Mouse (Mus musculus): Measurements from ENCODE around the gene Slc36a3. TPM values are rescaled to one million over a fixed set of nuclear protein-coding genes. Genes with fewer than 3 reads are reported as not detected.

The Slc36a3 gene
- polyA plus RNA-seq, 1 experiment from 2014 or later = not detected

DNA sequence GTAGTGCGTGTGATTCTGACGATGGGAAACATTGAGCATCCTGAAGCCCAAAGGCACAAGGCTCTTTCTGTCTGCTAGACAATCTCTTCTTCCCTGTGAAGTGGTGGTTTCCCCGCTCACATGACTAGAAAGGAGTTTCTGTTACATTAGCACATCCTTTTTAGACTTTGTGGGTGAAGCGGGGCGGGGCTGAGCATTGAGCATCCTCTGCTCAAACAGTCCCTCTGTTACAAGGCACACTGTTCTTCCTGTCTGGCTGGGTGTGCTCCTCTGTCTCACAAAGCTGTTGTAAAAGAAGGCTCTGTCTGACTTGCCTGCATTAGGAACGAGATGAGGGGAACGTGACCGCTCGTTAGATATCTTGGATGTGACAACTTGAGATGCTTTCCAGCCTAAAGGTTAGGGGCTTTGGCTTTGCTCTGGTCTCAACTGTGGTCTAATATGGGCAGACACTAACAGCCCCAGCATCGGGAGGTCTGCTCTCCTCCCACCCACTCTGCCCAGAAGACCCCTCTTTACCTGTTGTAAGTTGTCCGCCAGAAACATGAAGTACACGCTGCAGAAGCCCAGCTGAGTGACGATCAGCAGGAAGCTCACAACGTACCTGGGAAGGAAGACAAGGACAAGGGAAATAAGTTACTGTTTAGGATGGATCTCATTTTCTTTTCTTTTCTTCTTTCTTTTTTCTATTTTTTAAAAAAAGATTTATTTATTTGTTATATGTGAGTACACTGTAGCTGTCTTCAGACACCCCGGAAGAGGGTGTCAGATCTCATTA lies 14.5 kb downstream of the Slc36a3 start:
- no peaks in the 10 kb centered on the region for H3K9me3 ChIP-seq
- no peak for DNase-seq (ENCODE audit: low spot score)
- no peak overlapping the region for H3K27ac ChIP-seq (replicated peaks)
- no peaks in the 10 kb centered on the region for H3K4me1 ChIP-seq
- H3K36me3 ChIP-seq (replicated peaks) = no peaks in the 10 kb centered on the region
- no peak overlapping the region for H3K4me3 ChIP-seq
- no peaks in the 10 kb centered on the region for H3K27me3 ChIP-seq (replicated peaks; ENCODE audit: low read depth, poor library complexity, severe bottlenecking)
- 69% methylated on average over 15 of the region's 15 CpGs for WGBS

GRCm38 (mm10) chr11:55134871-55135270 lies 16.6 kb downstream of the Slc36a3 start:
- H3K27ac ChIP-seq (replicated peaks) = no peak overlapping the region
- no peaks in the 10 kb centered on the region for H3K27me3 ChIP-seq (replicated peaks; ENCODE audit: low read depth, poor library complexity, severe bottlenecking)

GRCm38 (mm10) chr11:55134407-55134806 lies 17.1 kb downstream of the Slc36a3 start:
- DNase-seq (ENCODE audit: low spot score) = no peak
- H3K4me3 ChIP-seq = no peak overlapping the region
- H3K9me3 ChIP-seq = no peaks in the 10 kb centered on the region
- no peaks in the 10 kb centered on the region for H3K36me3 ChIP-seq (replicated peaks)
- WGBS = 98% methylated on average over 1 of the region's 1 CpGs
- no peak overlapping the region for H3K27ac ChIP-seq (replicated peaks)
- no peaks in the 10 kb centered on the region for H3K27me3 ChIP-seq (replicated peaks; ENCODE audit: low read depth, poor library complexity, severe bottlenecking)
- H3K4me1 ChIP-seq = no peaks in the 10 kb centered on the region

More at GRCm38 (mm10) chr11:55134871-55135270, 16.6 kb downstream of the Slc36a3 start:
- no peaks in the 10 kb centered on the region for H3K36me3 ChIP-seq (replicated peaks)
- H3K4me3 ChIP-seq = no peak overlapping the region
- 91% methylated on average over 5 of the region's 5 CpGs for WGBS
- DNase-seq (ENCODE audit: low spot score) = no peak
- H3K9me3 ChIP-seq = no peaks in the 10 kb centered on the region
- no peaks in the 10 kb centered on the region for H3K4me1 ChIP-seq

- Histone ChIP-seq H3K27me3 (replicated peaks; ENCODE audit: low read depth, poor library complexity, severe bottlenecking) (no peaks in the 10 kb centered on the region), H3K27ac (replicated peaks) (no peak overlapping the region), H3K4me1 (no peaks in the 10 kb centered on the region), H3K4me3 (no peak overlapping the region), H3K36me3 (replicated peaks) (no peaks in the 10 kb centered on the region), H3K9me3 (no peaks in the 10 kb centered on the region)
- no peak for DNase-seq (ENCODE audit: low spot score)
- 92% methylated on average over 1 of the region's 1 CpGs for WGBS
Observed at GRCm38 (mm10) chr11:55133204-55133603, 18.3 kb downstream of the Slc36a3 start.

GRCm38 (mm10) chr11:55131946-55132345 lies 19.6 kb downstream of the Slc36a3 start:
- no peaks in the 10 kb centered on the region for H3K36me3 ChIP-seq (replicated peaks)
- 90% methylated on average over 1 of the region's 1 CpGs for WGBS
- H3K9me3 ChIP-seq = no peaks in the 10 kb centered on the region
- no peak for DNase-seq (ENCODE audit: low spot score)
- H3K4me3 ChIP-seq = no peak overlapping the region
- H3K27ac ChIP-seq (replicated peaks) = no peak overlapping the region
- H3K27me3 ChIP-seq (replicated peaks; ENCODE audit: low read depth, poor library complexity, severe bottlenecking) = no peaks in the 10 kb centered on the region
- H3K4me1 ChIP-seq = no peaks in the 10 kb centered on the region

DNA sequence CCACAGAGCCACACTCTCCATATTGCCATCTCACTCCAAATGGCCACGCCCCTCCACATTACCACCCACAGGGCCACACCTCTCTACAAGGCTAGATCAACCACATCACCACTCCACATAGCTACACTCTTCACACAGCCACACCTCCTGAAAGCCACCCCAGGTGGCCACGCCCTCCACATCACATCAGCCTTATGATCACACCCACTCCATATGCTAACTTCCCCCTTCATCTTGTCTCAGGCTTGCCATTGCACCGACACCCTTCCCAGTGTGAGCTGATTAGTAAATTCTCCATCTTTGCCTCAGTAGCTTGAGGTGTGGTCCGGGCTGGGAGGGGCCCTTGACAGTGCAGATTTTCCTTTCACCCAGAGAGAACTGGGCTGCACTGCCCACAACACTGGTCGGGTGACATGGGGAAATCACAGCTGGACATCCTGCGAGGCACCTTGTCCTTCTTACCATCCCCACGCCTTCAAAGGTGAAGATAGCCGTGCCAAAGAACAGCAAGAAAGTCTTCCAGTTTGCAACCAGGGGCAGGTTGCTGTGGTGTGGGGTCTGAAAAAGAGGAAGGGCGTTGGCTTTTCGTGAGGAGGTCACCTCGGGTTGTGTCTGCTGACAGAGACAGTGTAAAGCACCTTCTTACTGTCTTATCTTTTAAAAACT lies 20.3 kb downstream of the Slc36a3 start:
- no peak overlapping the region for H3K27ac ChIP-seq (replicated peaks)
- H3K4me3 ChIP-seq = no peak overlapping the region
- no peaks in the 10 kb centered on the region for H3K36me3 ChIP-seq (replicated peaks)
- WGBS = 86% methylated on average over 11 of the region's 11 CpGs
- DNase-seq (ENCODE audit: low spot score) = no peak
- H3K27me3 ChIP-seq (replicated peaks; ENCODE audit: low read depth, poor library complexity, severe bottlenecking) = no peaks in the 10 kb centered on the region
- H3K4me1 ChIP-seq = no peaks in the 10 kb centered on the region
- no peaks in the 10 kb centered on the region for H3K9me3 ChIP-seq

DNA sequence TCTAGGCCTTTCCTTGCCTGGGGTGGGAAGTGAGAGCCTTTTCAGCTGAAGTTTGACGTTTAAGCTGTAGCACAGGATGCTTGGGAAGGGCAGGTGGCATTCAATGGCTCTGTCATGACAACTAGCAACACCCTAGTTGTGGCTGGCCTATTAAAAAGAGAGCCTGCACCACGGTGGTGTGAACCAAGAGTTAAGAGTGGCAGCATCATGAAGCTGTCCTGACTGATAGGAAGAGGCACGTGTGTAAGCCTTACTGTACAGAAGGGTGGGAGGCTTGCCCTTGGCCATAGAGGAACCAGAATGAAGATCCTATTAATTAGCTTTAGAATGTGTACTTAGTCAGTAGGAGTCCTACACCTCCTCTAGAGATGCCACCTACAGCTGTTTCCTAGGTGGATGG lies 23.1 kb downstream of the Slc36a3 start:
- WGBS = 83% methylated on average over 3 of the region's 3 CpGs
- no peaks in the 10 kb centered on the region for H3K4me1 ChIP-seq
- no peak for DNase-seq (ENCODE audit: low spot score)
- H3K4me3 ChIP-seq = no peak overlapping the region
- no peak overlapping the region for H3K27ac ChIP-seq (replicated peaks)
- H3K27me3 ChIP-seq (replicated peaks; ENCODE audit: low read depth, poor library complexity, severe bottlenecking) = no peaks in the 10 kb centered on the region
- no peaks in the 10 kb centered on the region for H3K9me3 ChIP-seq
- no peaks in the 10 kb centered on the region for H3K36me3 ChIP-seq (replicated peaks)

- Histone ChIP-seq H3K4me1 (no peaks in the 10 kb centered on the region), H3K9me3 (no peaks in the 10 kb centered on the region), H3K4me3 (no peak overlapping the region), H3K27ac (replicated peaks) (no peak overlapping the region), H3K36me3 (replicated peaks) (no peaks in the 10 kb centered on the region), H3K27me3 (replicated peaks; ENCODE audit: low read depth, poor library complexity, severe bottlenecking) (no peaks in the 10 kb centered on the region)
- WGBS = 89% methylated on average over 6 of the region's 6 CpGs
- DNase-seq (ENCODE audit: low spot score) = no peak
Observed at GRCm38 (mm10) chr11:55127937-55128336, 23.6 kb downstream of the Slc36a3 start.

GRCm38 (mm10) chr11:55126663-55127062 lies 24.8 kb downstream of the Slc36a3 start:
- Histone ChIP-seq H3K27me3 (replicated peaks; ENCODE audit: low read depth, poor library complexity, severe bottlenecking) (no peaks in the 10 kb centered on the region), H3K4me1 (no peaks in the 10 kb centered on the region), H3K9me3 (no peaks in the 10 kb centered on the region), H3K4me3 (no peak overlapping the region), H3K27ac (replicated peaks) (no peak overlapping the region), H3K36me3 (replicated peaks) (no peaks in the 10 kb centered on the region)
- DNase-seq (ENCODE audit: low spot score) = no peak
- 84% methylated on average over 3 of the region's 3 CpGs for WGBS

DNA sequence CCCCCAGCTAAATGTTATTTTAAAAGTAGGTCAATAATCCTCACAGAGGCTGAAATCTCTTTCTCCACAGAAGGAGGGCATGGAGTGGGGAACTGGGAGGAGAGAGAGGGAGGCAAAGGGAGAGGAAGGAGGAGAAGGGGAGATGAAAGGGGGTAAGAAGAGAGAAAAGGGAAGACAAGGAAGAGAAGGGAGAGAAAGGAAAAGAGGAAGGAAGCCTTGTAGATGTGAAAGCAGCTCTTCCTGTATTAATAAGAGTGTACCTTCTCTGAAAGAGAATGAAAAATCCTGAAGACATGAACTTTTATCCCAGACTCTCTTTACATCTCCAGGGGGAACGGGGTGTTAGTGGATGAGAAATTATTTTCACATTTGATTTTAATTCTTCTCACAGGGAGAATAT lies 30.1 kb downstream of the Slc36a3 start:
- no peak for DNase-seq (ENCODE audit: low spot score)
- Histone ChIP-seq H3K27me3 (replicated peaks; ENCODE audit: low read depth, poor library complexity, severe bottlenecking) (no peaks in the 10 kb centered on the region), H3K4me3 (no peak overlapping the region), H3K9me3 (no peaks in the 10 kb centered on the region), H3K36me3 (replicated peaks) (no peaks in the 10 kb centered on the region), H3K27ac (replicated peaks) (no peak overlapping the region), H3K4me1 (peaks cover 4% of the 10 kb centered on the region; the same call in 1 of the 2 replicates)
- WGBS = 83% methylated on average over 1 of the region's 1 CpGs

DNA sequence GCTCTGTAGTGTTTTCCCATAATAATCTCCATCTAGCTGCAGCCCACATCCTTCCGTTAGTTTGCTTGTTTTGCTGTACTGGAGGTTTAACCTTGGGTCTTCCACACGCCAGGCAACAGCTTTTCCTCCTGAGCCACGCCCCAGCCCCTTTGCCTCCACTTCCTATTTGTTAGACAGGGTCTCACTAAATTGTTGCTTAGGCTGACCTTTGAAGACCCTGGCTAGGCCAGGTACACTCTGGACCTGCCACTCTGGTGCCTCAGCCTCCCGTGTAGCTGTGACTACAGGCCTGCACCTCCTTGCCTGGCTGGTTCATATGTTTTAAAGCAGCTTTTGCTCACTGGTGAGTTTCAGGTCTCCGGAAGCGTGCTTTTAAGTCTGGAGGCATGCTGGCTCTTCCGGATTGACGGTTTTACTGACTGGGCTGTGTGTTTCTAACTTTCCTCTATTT lies 30.7 kb downstream of the Slc36a3 start:
- Histone ChIP-seq H3K36me3 (replicated peaks) (no peaks in the 10 kb centered on the region), H3K27ac (replicated peaks) (no peak overlapping the region), H3K27me3 (replicated peaks; ENCODE audit: low read depth, poor library complexity, severe bottlenecking) (no peaks in the 10 kb centered on the region), H3K9me3 (no peaks in the 10 kb centered on the region), H3K4me1 (peaks cover 4% of the 10 kb centered on the region; the same call in 1 of the 2 replicates), H3K4me3 (no peak overlapping the region)
- DNase-seq (ENCODE audit: low spot score) = no peak
- 78% methylated on average over 8 of the region's 8 CpGs for WGBS

- H3K4me1 ChIP-seq = peaks cover 4% of the 10 kb centered on the region; the same call in 1 of the 2 replicates
- DNase-seq (ENCODE audit: low spot score) = no peak
- no peaks in the 10 kb centered on the region for H3K36me3 ChIP-seq (replicated peaks)
- H3K27ac ChIP-seq (replicated peaks) = no peak overlapping the region
- H3K4me3 ChIP-seq = no peak overlapping the region
- H3K9me3 ChIP-seq = no peaks in the 10 kb centered on the region
- no peaks in the 10 kb centered on the region for H3K27me3 ChIP-seq (replicated peaks; ENCODE audit: low read depth, poor library complexity, severe bottlenecking)
Observed at GRCm38 (mm10) chr11:55120279-55120678, 31.2 kb downstream of the Slc36a3 start.

DNA sequence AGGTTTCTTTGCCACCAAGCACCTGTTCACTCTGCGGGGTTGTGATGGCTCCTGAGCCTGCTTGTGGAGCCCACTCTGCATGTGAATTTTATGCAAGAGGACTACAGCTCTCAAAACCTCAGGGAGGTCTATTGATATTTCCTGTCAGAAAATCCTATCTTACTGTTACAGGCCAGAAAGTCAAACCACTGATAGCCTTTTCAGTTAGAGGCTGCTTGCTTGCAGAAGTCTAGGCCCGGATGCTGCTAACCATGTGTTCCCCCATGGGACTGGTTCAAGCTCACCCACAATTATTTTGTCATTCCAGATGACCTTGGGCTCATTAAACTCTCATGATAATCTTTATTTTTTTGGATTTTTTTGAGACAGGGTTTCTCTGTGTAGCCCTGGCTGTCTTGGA lies 34.5 kb downstream of the Slc36a3 start:
- H3K4me1 ChIP-seq = peaks cover 17% of the 10 kb centered on the region
- H3K9me3 ChIP-seq = no peaks in the 10 kb centered on the region
- WGBS = 83% methylated on average over 2 of the region's 2 CpGs
- DNase-seq (ENCODE audit: low spot score) = no peak
- H3K36me3 ChIP-seq (replicated peaks) = no peaks in the 10 kb centered on the region
- no peak overlapping the region for H3K27ac ChIP-seq (replicated peaks)
- H3K27me3 ChIP-seq (replicated peaks; ENCODE audit: low read depth, poor library complexity, severe bottlenecking) = no peaks in the 10 kb centered on the region
- H3K4me3 ChIP-seq = no peak overlapping the region

Measured in embryonic facial prominence, embryonic 10.5 days (tissue).